Mouse (Mus musculus) midbrain, embryonic 13.5 days (tissue): ENCODE data around the gene Crebbp. TPM values are rescaled to one million over a fixed set of nuclear protein-coding genes. Genes with fewer than 3 reads are reported as not detected.

Experiments
- ATAC-seq: fragments of 200-750 bp; cut with Nextera tagmentation; 2 replicates; pipeline ENCODE4 v1.8.0; 2017; ENCODE audit warnings: mild to moderate bottlenecking, moderate TSS enrichment, moderate library complexity
- H3K27ac ChIP-seq: fragments of 300-500 bp; sonication (generic); 2 replicates; pipeline ENCODE4 v1.5.1; 2015; ENCODE audit warnings: inconsistent platforms, mild to moderate bottlenecking, moderate library complexity
- H3K27me3 ChIP-seq: fragments of 300-500 bp; sonication (generic); 2 replicates; pipeline ENCODE4 v1.6.1; 2015; ENCODE audit warnings: mild to moderate bottlenecking, inconsistent platforms
- H3K36me3 ChIP-seq: fragments of 300-500 bp; sonication (generic); 2 replicates; pipeline ENCODE4 v1.6.1; 2015; ENCODE audit warnings: mild to moderate bottlenecking, inconsistent platforms
- H3K4me1 ChIP-seq: fragments of 300-500 bp; sonication (generic); replicated peaks from 2 replicates; pipeline ENCODE4 v1.6.1; 2015; ENCODE audit warnings: inconsistent platforms
- H3K4me2 ChIP-seq: fragments of 300-500 bp; sonication (generic); replicated peaks from 2 replicates; pipeline ENCODE4 v1.6.1; 2015; ENCODE audit warnings: moderate library complexity, mild to moderate bottlenecking, inconsistent platforms
- H3K4me3 ChIP-seq: fragments of 300-500 bp; sonication (generic); replicated peaks from 2 replicates; pipeline ENCODE4 v1.5.1; 2015; ENCODE audit warnings: mild to moderate bottlenecking, inconsistent platforms
- H3K9ac ChIP-seq: fragments of 300-500 bp; sonication (generic); replicated peaks from 2 replicates; pipeline ENCODE4 v1.6.1; 2015; ENCODE audit warnings: mild to moderate bottlenecking, inconsistent platforms
- H3K9me3 ChIP-seq: fragments of 300-500 bp; sonication (generic); 2 replicates; pipeline ENCODE4 v1.6.1; 2016; ENCODE audit warnings: mild to moderate bottlenecking, inconsistent platforms
- WGBS: fragments of 180-500 bp; shearing (Covaris S2); methylation state at CpG from one replicate; pipeline ENCODE4 v1.1.7; 2015; 5-methylcytosine and 5-hydroxymethylcytosine counted together
- microRNA-seq: library from miRNA; unstranded; fragments of <30 nt; microRNA quantifications from one replicate; pipeline ENCODE4, GENCODE M21; 2016
- polyA plus RNA-seq: library from polyadenylated mRNA; unstranded; fragments of >200 nt; fragmentation: Nextera tagmentation; extraction: Ambion mirVana; gene quantifications from 2 replicates; pipeline ENCODE4 v1.2.1, GENCODE M21; 2015

The Crebbp gene
- polyA plus RNA-seq, 1 experiment from 2014 or later, result 43.8 TPM

DNA sequence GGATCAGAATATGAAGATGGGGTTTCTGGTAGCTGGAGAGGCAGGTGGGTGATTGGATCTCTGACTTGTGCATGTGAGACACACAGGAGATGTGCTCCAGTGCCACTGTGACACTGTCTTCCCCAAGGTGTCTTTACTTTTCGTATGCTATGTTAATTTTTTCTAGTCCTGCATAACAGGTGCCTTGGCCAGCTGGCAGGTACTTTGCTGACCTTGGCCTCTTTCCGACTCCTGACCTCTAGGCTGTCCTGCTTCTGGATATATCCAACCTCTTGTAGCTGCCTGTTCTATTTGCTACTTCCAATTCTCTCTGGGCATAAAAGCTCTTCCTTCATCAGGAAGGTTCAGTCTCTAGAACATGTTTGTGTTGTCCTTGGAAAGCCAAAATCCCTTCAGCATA is 178.2 kb downstream of the Crebbp start:
- no peak overlapping the region for H3K9ac ChIP-seq
- H3K36me3 ChIP-seq, result peaks cover 42% of the 10 kb centered on the region
- H3K4me2 ChIP-seq, result no peak overlapping the region
- ATAC-seq, result no peak
- H3K27me3 ChIP-seq, result no peaks in the 10 kb centered on the region
- H3K4me1 ChIP-seq, result no peaks in the 10 kb centered on the region
- no peak overlapping the region for H3K4me3 ChIP-seq
- no peak overlapping the region for H3K27ac ChIP-seq
- WGBS, result 87% methylated on average over 2 of the region's 2 CpGs
- no peaks in the 10 kb centered on the region for H3K9me3 ChIP-seq

DNA sequence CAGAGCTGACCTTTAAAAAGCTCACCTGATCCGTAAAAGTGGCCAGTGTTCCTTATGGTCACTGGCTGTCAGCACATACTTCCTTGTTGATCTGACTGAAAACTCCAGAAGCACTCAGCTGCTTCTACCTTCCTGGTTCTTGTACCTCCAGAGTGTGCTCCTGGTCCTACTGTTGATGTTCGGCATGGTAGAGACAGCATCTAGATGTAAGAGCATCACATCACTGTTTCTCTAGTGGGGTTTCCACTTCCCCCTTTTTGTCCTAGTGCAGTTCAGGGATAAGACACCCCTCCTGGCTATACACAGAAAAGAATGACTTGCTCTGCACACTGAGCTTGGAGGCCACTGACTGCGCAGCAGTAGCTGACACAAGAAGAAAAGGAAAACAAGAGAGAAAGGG is 179.3 kb downstream of the Crebbp start:
- Histone ChIP-seq H3K4me3 (no peak overlapping the region), H3K4me1 (no peaks in the 10 kb centered on the region), H3K9me3 (no peaks in the 10 kb centered on the region), H3K27me3 (no peaks in the 10 kb centered on the region), H3K4me2 (no peak overlapping the region), H3K27ac (no peak overlapping the region), H3K36me3 (peaks cover 33% of the 10 kb centered on the region), H3K9ac (no peak overlapping the region)
- WGBS, result 81% methylated on average over 3 of the region's 3 CpGs
- ATAC-seq, result no peak

DNA sequence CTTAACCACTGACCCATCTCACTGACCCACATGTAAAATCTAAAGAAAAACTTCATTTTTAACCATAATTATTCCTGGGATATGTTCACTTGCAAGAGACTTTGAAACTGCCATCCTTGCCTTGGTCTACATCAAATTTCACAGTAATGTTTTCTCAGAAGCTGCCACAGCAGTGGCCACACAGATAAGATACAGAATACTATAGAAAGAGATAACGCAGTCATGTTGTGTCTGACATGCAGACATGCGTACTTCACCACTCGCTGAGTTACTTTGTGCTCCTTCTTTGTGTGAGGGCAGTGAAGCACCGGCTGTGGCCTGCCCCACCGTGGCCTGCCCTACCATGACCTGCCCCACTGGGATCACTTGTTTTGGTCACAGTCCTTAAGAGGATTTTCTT is 179.8 kb downstream of the Crebbp start:
- Histone ChIP-seq H3K27ac (no peak overlapping the region), H3K4me1 (no peaks in the 10 kb centered on the region)

DNA sequence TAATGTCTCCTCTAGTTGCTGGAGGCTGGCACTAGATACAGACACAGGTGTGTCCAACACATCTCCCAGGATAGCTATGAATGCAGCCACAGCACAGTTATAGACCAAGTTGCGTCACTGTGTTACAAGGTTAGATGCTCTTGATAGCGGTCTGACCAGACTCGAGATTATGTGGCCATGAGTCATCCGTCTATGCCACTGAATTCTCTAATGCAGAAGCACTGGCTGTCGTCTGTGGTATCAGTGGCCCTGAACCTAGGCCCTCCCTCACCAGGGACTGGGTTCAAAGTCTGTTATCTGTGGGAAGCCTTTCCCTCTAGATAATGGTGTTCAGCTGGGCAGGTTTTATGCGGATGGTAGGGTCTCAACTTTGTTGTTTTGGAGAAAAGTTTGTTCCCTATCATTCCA is 181.5 kb downstream of the Crebbp start:
- ATAC-seq, result no peak
- Histone ChIP-seq H3K27ac (no peak overlapping the region), H3K9ac (no peak overlapping the region), H3K4me1 (no peaks in the 10 kb centered on the region), H3K27me3 (no peaks in the 10 kb centered on the region), H3K4me3 (no peak overlapping the region), H3K36me3 (peaks cover 11% of the 10 kb centered on the region), H3K4me2 (no peak overlapping the region), H3K9me3 (no peaks in the 10 kb centered on the region)
- WGBS, result 90% methylated on average over 6 of the region's 6 CpGs

More for the DNA sequence above, 179.8 kb downstream of the Crebbp start:
- H3K36me3 ChIP-seq, result peaks cover 28% of the 10 kb centered on the region
- H3K9me3 ChIP-seq, result no peaks in the 10 kb centered on the region
- no peaks in the 10 kb centered on the region for H3K27me3 ChIP-seq
- no peak overlapping the region for H3K4me3 ChIP-seq
- WGBS, result 47% methylated on average over 5 of the region's 5 CpGs
- ATAC-seq, result no peak
- H3K4me2 ChIP-seq, result no peak overlapping the region
- no peak overlapping the region for H3K9ac ChIP-seq

DNA sequence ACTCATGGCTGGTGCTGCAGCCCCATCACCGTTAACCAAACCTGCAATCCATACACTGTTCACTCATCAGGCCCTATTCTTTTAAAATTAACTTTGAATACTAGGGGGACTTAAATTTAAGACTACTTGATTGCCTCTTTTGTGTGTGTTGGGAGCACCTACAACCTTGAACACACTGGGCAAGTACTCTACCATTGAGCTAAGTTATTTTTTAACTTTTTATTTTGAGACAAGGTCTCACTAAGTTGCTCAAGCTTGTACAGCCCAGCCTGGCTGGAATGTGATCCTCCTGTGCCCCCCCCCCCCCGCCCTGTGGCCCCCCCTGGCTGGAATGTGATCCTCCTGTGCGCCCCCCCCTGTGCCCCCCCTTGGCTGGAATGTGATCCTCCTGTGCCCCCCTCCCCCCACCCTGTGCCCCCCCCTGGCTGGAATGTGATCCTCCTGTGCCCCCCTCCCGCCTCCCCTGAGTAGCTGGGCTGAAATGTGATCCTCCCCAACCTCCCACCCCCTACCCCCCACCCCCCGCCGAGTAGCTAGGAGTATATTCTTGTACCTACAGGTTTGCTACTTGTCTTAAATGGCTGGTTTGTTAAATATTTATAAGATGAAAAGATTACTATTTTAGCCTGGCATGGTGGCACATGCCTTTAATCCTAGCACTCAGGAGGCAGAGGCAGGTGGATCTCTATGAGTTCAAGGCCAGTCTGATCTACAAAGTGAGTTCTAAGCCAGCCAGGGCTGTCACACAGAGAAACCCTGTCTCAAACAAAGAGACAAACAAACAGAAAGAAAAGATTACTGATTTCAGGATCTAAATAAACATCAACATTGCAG is 182.1 kb downstream of the Crebbp start:
- 66% methylated on average over 5 of the region's 6 CpGs for WGBS

More for the DNA sequence above, 182.1 kb downstream of the Crebbp start:
- ATAC-seq, result no peak
- H3K27me3 ChIP-seq, result no peaks in the 10 kb centered on the region
- no peaks in the 10 kb centered on the region for H3K4me1 ChIP-seq
- no peak overlapping the region for H3K27ac ChIP-seq
- peaks cover 5% of the 10 kb centered on the region for H3K36me3 ChIP-seq
- H3K4me3 ChIP-seq, result no peak overlapping the region
- H3K9ac ChIP-seq, result no peak overlapping the region
- H3K9me3 ChIP-seq, result no peaks in the 10 kb centered on the region
- H3K4me2 ChIP-seq, result no peak overlapping the region

Small RNA genes lying within 50 kb of the gene (microRNA-seq; reads per million reads assigned to microRNA genes)
- gene Gm23413, result not detected

Other genes starting within 250 kb of the Crebbp start
- gene Nlrc3, start 237.4 kb downstream of the Crebbp start, polyA plus RNA-seq, result 0.90 and 1.0 TPM in 2 replicates
- 24.7 and 25.3 TPM in 2 replicates for gene Slx4, start 210.2 kb downstream of the Crebbp start, polyA plus RNA-seq
- 5.1 and 7.1 TPM in 2 replicates for gene Dnase1, start 177.1 kb downstream of the Crebbp start, polyA plus RNA-seq
- 48.4 and 51.2 TPM in 2 replicates for gene Trap1, start 136.2 kb downstream of the Crebbp start, polyA plus RNA-seq
- gene Adcy9, start 206.5 kb upstream of the Crebbp start, polyA plus RNA-seq, result 2.4 and 2.8 TPM in 2 replicates